Mouse (Mus musculus) frontal cortex, adult 2 months (tissue): ENCODE results near the gene Chic2. TPM values are rescaled to one million over a fixed set of nuclear protein-coding genes. Genes with fewer than 3 reads are reported as not detected.
A peak's percentile ranks its signal among the peaks of the same experiment; 100 is the strongest.

Experiments
- DNase-seq, 2 experiments: peaks; one replicate each; pipeline ENCODE4 v3.0.0; 2022; ENCODE audit warnings: low spot score in 1 of 2; ENCODE audit errors: extremely low spot score in 1 of 2
- polyA plus RNA-seq: library from polyadenylated mRNA; depleted of rRNA; stranded (reverse); fragments of >200 nt; gene quantifications from 2 replicates; pipeline ENCODE4 v1.2.3, GENCODE M21; 2012

Gene Chic2
- polyA plus RNA-seq, 1 experiment, result 18.6 TPM

DNA sequence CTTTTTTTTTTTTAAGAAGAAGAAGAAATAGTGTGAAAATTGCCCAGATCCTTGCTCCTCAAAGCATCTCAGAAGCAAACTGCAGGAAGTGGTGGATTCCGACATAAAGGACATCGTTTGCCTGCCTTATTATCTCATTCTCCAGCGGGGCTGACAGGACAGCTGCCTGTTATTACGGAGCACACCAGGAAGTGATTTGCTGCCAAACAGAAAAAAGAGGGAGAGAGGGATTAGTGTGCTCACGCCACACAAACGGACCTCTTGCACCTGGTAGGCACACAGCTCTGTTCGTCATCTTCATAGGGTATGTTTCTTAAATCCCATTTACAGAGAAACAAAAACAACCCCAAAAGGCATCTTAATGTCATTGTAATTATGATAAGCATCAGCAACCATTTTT, 64.4 kb downstream of the Chic2 start:
- DNase-seq, result no peak

DNA sequence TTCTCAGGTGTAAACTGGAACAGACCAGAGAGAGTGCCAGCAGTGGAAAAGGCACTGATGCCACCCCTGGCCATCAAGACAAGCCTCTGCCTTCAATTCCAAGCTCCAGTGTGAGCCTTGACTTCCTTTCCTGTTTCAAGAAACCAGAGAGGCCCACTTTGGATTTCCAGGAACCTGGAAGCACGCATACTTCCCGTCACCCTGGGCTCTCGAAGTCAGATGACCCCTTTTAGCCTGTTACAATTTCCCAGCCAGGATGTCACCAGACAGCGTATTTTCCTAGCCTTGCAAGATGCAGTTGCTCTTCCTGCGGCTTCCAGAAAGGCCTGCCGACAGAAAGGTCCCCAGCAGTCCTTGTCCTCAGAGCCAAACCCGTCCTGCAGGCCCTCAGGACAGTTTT, 65.0 kb downstream of the Chic2 start:
- DNase-seq, result no peak

DNA sequence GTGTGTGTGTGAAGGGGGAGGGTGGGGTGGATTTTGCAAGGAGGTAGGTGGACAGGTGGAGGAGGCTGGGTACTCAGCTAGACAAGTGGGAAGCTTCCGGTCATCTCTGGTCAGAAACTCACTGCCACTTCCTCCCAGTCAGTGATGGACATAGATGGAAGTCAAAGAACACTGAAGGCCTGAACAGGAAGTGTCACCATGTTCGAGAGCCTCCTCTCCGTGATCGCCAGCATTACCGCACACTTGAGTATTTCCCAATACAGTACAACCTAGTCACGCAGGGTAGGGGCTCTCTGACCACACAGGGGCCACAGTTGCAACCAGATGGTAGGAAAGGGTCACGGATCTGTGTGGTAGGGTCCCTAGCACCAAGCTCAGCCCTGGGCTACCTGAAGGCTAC, 69.1 kb downstream of the Chic2 start:
- no peak for DNase-seq

DNA sequence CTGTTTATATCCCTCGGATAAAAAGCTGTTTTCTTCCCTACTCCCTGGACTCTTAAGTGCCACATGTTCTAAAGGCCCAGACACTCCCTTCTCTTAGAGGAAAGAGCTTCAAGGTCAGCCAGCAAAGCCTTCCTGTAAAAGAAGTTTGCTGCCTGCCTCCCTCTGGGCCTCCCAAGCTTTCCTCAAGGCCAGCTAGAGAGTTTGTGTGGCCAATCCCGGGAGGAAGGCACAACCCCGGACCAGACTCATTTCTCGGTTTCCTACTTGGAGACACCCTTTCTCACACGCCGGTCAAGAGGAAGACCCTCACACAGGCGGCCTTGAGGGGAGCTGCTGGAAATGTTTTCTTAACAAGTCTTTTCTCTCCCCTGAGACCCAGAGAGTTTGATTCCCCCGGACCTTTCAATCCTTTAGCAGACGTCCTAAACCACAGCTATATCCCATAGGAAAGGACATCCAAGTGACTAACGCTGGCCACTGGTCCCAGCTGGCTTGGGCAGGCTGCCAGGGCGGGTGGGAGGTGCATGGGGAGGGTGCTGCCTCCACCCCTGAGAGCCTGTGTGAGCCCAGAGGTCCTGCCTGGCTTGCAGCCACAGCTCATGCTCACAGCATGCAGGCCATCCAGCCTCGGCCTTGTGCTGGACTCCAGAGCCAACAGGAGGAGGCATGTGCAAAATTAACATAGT, 69.7 kb downstream of the Chic2 start:
- no peak for DNase-seq

DNA sequence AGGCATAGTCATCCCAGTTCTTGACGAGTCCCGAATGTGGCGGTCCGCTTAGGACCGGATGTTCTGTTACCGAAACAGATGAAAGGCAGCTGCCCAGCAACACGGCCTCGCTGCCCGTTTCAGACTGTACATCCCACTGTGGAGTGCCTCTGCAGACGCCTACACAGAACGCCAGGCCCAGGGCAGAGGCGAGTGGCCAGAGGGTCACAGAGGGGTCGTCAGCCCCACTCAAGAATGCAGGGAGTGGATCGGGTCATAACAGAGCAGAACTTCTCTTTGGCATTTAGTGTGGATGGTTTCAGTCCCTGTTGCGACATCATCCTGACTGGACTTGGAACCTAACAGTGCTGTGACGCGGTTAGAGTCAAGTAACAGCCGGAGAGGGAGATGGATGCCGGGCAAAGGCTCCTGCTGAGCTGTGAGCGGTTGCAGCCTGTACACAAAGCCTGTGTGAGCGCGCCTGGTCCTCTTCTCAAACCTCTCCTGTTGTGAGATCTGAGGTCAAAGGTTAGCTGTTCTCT, 70.5 kb downstream of the Chic2 start:
- DNase-seq, result no peak

DNA sequence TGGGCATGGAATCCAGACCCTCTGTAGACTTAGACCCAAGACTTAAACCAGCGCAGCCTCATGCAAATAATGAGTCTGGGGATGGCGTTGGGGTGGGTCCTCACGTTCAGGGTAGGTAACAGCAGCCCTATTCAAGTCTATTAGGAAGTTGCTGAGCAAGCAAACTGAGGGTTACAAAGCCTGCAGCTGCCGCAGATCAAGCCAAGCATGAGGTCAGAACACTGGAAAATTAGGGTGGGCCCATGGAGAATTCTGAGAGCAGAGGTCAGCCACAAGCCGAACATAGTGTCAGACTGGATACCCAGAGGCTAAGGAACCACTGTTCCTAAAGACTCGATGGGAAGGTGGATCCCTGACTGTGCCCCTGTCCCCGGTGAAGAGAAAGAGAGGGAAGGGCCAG, 73.2 kb downstream of the Chic2 start:
- DNase-seq, result no peak

DNA sequence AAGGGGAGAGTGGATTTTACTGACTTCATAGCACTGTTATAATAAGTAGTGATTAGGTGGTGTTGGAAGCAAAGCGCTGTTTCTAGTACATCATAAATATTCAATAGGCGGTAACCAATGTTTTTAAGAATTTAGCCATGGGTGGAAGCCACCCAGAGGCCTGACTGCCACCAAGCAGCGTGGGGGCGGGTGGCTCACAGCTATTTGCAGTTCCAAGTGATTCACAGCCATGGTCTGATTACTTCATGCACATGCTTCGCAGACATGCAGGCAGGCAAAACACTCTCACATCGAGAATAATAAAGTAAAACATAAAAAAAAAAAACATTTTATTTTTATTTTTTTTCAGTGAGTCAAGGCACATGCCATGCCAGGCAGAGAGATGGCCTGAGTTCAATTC, 75.2 kb downstream of the Chic2 start:
- peak in 1 of 2 experiments; percentile 39 for DNase-seq

DNA sequence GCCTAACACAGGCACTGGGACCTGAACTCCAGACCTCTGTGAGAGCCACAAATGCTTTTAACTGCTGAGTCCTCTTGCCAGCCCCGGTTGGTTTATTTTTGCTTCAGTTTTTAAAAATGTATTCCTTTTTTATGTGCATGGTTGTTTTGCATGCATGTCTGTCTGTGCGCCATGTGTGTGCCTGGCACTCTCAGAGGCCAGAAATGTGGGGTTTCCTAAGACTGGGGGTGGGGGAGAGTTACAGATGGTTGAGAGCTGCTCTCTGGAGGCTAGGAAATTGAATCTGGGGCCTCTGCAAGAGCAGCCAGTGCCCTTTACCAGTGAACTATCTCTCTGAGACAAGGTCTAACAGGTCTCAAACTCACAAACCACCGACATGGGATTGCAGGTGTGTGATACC, 76.7 kb downstream of the Chic2 start:
- no peak for DNase-seq

DNA sequence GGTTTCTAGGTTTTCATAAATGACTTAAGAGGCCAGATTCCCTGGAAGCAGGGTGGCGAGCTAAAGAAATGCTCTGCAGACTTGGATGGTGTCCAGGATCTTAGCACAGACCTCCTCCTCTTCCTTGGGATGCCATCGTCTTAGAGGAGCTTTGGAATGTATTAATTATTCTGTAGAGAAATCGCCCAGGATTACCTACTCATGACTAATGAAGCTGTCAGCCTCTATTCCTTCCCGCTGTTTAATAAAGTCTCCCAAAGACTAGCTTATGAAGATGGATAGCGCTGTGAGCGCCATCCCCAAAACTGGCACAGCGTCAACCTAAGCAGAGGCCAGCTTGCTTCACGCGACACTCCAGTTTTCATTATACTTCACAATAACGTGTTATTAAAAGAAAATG, 77.7 kb downstream of the Chic2 start:
- DNase-seq, result no peak

DNA sequence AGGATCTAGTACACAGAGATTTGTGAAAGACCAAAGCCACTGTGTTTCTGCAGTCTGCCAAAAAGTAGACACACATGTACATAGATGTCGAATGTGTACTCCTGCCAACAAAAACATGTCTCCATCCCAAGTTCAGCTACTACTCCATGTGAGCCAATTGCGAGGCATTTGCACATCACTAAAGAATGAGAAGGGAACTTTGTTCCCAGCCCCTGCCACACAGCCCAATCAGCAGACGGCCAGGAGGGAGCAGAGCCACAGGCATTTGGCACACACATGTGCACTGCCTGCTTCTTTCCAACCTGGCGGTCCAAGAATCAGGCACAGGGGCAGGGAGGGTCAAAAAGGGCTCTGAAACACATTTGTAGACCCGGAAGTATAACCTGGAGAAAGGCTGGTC, 81.8 kb downstream of the Chic2 start:
- DNase-seq, result no peak

DNA sequence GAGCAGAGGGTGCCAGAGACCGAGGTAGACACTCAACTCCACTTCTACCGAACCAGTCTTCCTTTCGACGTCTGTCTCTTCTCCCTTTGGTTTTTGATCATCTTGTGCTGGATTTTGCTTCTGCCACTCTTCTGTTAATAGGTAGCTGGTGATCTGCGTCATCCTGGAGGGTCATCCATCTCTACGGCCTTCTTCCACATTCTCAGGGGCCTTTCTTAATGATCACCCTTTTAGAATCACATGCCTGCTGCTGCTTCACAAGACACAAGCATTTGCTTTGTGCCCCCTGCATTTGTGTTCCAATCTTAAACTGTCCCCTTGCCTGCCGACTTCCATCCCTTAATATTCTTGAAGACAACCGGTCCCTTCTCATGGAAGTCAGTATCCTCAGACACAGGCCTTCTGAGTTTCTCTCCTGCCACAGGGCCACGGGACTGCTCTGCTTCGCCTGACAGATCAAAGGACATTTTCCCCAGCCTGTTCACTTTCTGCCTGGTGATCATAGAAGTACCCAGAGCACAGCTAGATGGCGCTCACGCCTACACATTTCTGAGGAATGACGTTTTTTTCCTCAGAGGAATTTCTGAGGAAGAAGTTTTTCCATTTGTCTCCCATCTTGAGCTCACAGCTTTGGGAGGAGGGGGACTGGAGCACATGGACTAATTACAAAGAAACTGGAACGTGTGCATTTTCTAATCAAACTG, 83.6 kb downstream of the Chic2 start:
- peak in 1 of 2 experiments; percentile 68 for DNase-seq

DNA sequence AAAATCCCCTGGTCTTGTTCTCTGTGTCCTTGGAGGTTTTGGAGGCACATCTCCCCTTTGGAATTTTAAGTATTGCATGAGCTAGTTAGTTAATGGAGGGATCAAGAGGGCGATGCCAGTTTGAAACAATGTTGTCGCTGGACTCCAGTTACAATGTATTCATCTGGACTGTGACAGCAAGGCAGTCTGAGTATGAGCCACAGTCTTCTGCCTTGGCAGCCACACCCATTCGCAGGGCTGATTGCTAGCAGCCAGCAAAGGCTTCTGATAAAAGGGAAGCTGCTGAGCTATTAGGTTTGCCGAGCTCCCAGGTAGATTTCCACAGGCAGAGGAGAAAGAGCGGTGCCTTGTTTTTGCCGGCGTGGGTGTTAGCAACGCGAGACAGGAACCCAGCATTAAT, 84.3 kb downstream of the Chic2 start:
- DNase-seq, result no peak

DNA sequence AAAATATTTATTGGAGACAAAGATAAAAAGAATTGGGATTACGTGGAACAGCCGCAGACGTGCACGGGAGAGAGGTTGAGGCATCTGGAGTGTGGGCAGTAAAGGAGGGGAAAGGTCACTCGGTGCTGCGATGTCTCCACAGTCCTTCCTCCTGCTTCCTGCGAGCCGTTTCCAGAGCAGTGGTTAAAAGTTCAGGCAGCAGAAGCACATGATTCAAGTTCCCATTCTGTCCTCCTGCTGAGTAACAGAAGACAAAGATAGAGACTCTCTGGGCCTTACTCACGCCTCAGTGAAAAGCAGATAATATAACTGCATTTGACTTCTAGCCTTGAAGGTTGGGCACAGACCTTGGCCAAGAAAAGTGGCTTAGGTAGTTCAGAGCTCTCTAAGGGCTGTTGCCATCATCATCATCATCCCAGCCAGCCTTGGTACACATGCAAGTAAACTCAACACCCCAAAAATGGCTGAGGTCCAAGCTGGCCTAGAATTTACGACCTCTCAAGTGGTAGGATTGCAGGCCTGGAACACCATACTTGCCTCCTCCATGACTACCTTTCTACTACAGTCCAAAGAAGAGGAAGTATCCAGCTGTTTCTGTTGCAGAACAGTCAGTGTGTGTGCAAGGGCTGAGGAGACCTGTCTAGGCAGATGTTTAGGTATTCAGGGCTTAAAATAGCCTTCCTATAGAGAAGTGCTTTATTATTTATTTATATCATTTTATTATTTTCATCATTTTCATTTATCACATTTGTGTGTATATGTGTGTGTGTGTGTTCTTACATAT, 87.1 kb downstream of the Chic2 start:
- DNase-seq, result no peak

DNA sequence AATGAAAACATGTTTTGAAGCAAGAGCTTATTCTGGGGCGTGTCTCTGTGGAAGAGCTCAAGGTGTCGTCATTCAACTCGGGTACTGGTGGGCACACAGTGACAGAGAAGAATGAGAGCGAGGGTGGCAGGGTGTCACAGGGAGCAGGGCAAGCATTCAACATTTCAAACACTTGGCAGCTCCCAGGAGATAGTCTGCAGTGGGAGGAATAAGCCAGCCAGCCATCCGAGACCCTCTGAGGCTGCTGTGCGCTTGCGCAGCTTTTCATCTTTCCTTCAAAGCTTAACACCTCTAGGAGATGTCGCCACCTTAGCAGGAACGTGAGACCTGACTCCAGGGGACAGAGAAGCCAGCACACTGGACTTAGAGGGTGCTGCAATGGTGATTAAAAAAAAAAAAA, 88.2 kb downstream of the Chic2 start:
- DNase-seq, result no peak

DNA sequence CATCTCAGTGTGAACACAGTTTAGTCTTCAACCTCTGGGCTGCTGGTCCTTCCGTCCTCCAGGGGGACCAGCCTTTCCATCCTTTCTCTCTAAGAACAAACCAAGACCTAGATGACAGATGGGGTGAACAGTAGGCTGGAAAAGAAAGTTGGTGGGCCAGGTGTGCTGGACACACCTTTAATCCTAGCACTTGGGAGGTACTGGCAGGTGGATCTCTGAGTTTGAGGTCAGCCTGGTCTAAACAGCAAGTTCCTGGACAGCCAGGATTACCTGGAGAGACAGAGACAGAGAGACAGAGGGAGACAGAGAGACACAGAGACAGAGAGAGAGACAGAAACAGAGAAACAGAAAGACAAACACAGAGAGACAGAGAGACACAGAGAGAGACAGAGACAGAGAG, 89.0 kb downstream of the Chic2 start:
- no peak for DNase-seq

DNA sequence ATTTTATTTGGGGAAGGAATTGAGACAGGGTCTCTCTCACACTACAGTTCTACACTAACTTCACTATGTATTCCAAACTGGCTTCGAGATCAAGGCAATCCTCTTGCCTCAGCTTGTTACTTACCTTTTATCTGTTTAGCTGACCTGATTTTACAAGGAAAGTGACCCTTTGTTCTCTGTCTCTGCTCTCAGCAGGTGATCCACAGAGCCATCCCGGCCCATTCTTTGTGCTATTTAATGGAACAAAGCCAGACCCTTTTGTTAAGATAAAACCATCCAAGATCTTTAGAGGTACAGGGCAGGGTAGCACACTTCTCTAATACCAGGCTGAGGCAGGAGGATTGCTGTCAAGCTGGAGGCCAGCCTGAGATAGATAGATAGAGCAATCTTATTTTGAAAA, 91.6 kb downstream of the Chic2 start:
- no peak for DNase-seq

DNA sequence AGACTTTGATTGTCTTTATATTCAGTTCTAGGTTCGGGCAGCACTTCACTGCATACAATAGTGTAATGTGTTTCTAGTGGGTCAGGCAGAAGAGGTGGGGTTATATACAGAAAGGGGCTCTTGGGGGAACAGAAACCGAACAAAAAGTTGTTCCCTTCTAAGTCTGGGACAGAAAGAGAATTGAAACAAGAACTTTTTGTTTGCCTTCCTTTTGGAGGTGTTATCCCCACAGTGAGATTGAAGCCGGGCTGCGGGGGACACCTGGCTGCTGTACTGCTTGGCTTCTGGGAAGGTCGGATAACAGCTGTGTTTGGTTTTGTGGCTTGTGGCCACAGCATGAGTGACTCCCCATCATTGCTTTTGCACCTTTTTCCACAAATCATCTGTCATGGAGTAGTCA, 93.2 kb downstream of the Chic2 start:
- no peak for DNase-seq

DNA sequence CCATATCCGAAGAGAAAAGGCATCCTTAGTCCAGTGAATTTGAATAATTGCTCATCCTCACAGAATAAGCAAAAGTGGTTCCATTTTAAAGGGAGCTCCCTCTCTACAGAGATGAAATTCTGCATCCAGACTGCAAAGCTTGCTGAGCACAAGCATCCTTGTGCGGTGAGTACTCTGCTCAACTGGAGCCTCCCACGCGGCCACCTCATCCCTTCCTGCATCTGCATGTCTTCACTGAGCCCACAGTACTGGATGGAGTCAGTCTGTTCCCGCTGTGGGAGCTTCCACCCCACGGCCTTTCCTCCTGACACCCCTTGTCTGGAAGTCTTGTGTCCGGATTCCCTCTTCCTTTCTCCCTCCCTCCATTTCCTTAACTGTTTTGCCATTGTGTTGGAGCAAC, 95.3 kb downstream of the Chic2 start:
- peak in 1 of 2 experiments; percentile 62 for DNase-seq

DNA sequence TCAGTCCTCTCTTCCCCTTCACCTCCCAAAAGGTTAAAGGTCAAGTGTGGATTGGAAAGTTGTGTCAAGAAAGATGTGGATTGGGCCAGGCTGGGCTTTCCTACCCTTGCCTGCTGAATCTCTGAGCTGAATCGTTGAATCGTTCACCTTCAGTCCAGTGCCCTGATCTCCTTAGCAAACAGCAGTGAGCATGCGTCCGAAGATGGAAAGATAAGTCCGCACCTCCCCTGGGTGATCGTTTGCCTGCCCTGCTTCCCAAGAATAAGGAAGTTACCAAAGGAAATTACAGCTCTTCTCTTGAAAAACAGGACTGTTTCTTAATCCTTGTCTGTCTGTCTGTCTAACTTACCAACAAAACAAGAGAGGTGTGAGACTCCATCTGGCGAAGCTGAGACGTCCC, 96.1 kb downstream of the Chic2 start:
- no peak for DNase-seq
